Mouse (Mus musculus): ENCODE data around the gene Nkx1-1. TPM values are rescaled to one million over a fixed set of nuclear protein-coding genes. Genes with fewer than 3 reads are reported as not detected.

The Nkx1-1 gene
- total and polyA plus RNA-seq, 2 experiments from 2014 or later = 0.60 TPM; not detected in 1

DNA sequence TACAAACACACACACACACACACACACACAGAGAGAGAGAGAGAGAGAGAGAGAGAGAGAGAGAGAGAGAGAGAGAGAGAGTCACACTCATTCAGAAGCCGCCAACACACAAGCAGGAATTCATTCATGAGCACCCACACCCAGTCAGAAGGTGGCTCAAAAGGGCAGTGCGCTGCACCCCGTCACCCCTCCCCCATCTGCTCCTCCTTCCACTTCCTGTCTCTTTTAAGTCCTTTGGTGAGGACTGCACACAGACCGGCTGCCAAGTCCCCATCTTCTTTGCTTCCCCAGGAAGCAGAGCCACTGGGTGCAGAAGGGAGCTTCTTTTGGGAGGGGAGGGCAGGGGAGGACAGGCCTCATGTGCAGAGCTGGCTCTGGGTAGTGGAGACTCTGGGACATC is 2.2 kb upstream of the Nkx1-1 start:
- H3K4me2 ChIP-seq (ENCODE audit: low read depth, low read length, poor library complexity, severe bottlenecking) = no peak overlapping the region
- no peak for ATAC-seq (ENCODE audit: low FRiP score)
- H3K4me1 ChIP-seq (ENCODE audit: insufficient read depth, low read length) = no peaks in the 10 kb centered on the region; the same call in 1 of the 2 replicates
- no peak for TF ChIP-seq CTCF (IDR thresholded peaks at IDR 0.05)
- 0% methylated on average over 4 of the region's 4 CpGs for WGBS
- H3K36me3 ChIP-seq (ENCODE audit: insufficient read depth, low read length) = no peaks in the 10 kb centered on the region
- H3K27me3 ChIP-seq (ENCODE audit: insufficient read depth, low read length) = peaks cover 87% of the 10 kb centered on the region
- no peak overlapping the region for H3K27ac ChIP-seq (ENCODE audit: low read depth, low read length)
- no peak for DNase-seq (ENCODE audit: low spot score)
- no peak overlapping the region for H3K4me3 ChIP-seq (ENCODE audit: low read depth, low read length)
- H3K9ac ChIP-seq (replicated peaks; ENCODE audit: low read length, poor library complexity, severe bottlenecking) = no peak overlapping the region
- H3K9me3 ChIP-seq (ENCODE audit: low read length) = no peaks in the 10 kb centered on the region

DNA sequence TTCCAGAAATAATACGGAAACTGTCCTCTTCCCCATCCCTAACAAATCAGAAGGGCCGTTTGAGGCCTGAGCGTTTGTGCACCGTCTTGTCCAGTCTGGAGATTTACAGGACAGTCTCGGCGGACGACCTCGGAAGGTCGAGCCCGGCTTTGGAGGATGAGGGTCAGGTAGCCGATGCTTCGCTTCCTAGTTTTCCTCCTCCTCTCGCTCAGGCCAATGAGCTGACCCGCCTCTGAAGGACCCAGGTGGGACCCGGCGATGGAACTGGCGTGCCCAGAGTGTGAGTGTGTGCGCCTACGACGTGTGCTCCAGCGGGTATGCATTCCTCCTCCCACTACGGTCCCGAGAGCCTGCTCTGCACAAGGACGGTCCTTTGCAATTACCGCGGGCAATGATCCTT is 1.4 kb upstream of the Nkx1-1 start:
- 2% methylated on average over 26 of the region's 26 CpGs for WGBS
- no peak overlapping the region for H3K4me3 ChIP-seq (ENCODE audit: low read depth, low read length)
- H3K4me2 ChIP-seq (ENCODE audit: low read depth, low read length, poor library complexity, severe bottlenecking) = no peak overlapping the region
- H3K4me1 ChIP-seq (ENCODE audit: insufficient read depth, low read length) = no peaks in the 10 kb centered on the region; the same call in 1 of the 2 replicates
- H3K9me3 ChIP-seq (ENCODE audit: low read length) = no peaks in the 10 kb centered on the region
- no peak overlapping the region for H3K9ac ChIP-seq (replicated peaks; ENCODE audit: low read length, poor library complexity, severe bottlenecking)
- peaks cover 86% of the 10 kb centered on the region for H3K27me3 ChIP-seq (ENCODE audit: insufficient read depth, low read length)
- no peak overlapping the region for H3K27ac ChIP-seq (ENCODE audit: low read depth, low read length)
- no peak for TF ChIP-seq CTCF (IDR thresholded peaks at IDR 0.05)
- no peak for DNase-seq (ENCODE audit: low spot score)
- H3K36me3 ChIP-seq (ENCODE audit: insufficient read depth, low read length) = no peaks in the 10 kb centered on the region
- no peak for ATAC-seq (ENCODE audit: low FRiP score)

DNA sequence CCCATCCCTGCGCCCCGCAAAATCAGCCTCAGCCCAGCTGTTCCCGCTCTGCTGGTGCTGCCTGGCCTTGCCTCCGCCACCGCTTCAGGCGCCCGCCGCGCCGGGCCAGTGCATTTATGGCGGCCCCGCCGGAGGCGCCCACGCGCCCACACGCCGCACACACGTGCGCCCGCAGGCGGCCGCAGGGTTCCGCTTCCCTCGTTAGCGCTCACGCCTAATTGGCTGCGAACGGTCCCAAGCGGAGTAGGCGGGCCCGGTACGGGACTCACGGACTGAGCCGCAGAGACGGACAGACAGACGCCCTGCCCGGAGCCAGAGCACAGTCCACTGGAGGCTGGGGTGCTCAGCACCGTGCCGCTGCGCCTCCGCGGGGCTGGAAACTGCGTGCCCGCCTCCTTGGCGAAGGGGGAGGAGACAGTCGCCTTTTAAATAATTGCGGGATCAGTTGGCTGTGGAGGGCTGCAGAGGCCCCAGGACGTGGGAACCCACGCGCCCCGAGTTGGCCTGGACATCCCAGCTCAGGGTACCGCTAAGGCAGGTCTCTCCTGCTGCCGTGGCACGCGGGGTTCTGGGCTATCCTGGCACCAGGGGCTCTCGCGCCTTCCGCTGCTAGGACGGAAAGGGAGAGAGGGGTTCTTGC is 485 bp upstream of the Nkx1-1 start:
- ATAC-seq (ENCODE audit: low FRiP score) (peak; percentile 21; the same call in 1 of the 2 replicates), DNase-seq (ENCODE audit: low spot score) (no peak)
- under 1% methylated on average over 58 of the region's 60 CpGs for WGBS
- H3K4me3 ChIP-seq (ENCODE audit: low read depth, low read length) = peak overlapping the region; percentile 24
- H3K27ac ChIP-seq (ENCODE audit: low read depth, low read length) = no peak overlapping the region
- TF ChIP-seq CTCF (IDR thresholded peaks at IDR 0.05) = no peak
- no peaks in the 10 kb centered on the region; the same call in 1 of the 2 replicates for H3K4me1 ChIP-seq (ENCODE audit: insufficient read depth, low read length)
- no peaks in the 10 kb centered on the region for H3K36me3 ChIP-seq (ENCODE audit: insufficient read depth, low read length)
- H3K4me2 ChIP-seq (ENCODE audit: low read depth, low read length, poor library complexity, severe bottlenecking) = peak overlapping the region; percentile 39
- H3K9me3 ChIP-seq (ENCODE audit: low read length) = no peaks in the 10 kb centered on the region
- H3K27me3 ChIP-seq (ENCODE audit: insufficient read depth, low read length) = peaks cover 86% of the 10 kb centered on the region
- H3K9ac ChIP-seq (replicated peaks; ENCODE audit: low read length, poor library complexity, severe bottlenecking) = 0 out of 2 replicates have a peak overlapping the region, but pooled peaks have one; percentile 13

- Histone ChIP-seq H3K36me3 (ENCODE audit: insufficient read depth, low read length) (no peaks in the 10 kb centered on the region), H3K4me3 (ENCODE audit: low read depth, low read length) (no peak overlapping the region), H3K27me3 (ENCODE audit: insufficient read depth, low read length) (peaks cover 82% of the 10 kb centered on the region), H3K27ac (ENCODE audit: low read depth, low read length) (no peak overlapping the region), H3K4me1 (ENCODE audit: insufficient read depth, low read length) (no peaks in the 10 kb centered on the region; the same call in 1 of the 2 replicates), H3K9ac (replicated peaks; ENCODE audit: low read length, poor library complexity, severe bottlenecking) (no peak overlapping the region), H3K4me2 (ENCODE audit: low read depth, low read length, poor library complexity, severe bottlenecking) (no peak overlapping the region), H3K9me3 (ENCODE audit: low read length) (no peaks in the 10 kb centered on the region)
- DNase-seq (ENCODE audit: low spot score) = no peak
- WGBS = 1% methylated on average over 39 of the region's 39 CpGs
- TF ChIP-seq CTCF (IDR thresholded peaks at IDR 0.05) = no peak
- ATAC-seq (ENCODE audit: low FRiP score) = no peak
Observed at GRCm38 (mm10) chr5:33432057-33432935, 1.5 kb downstream of the Nkx1-1 start.

- under 1% methylated on average over 63 of the region's 77 CpGs for WGBS
- Histone ChIP-seq H3K4me3 (ENCODE audit: low read depth, low read length) (peak overlapping the region; percentile 20; the same call in 1 of the 2 replicates), H3K4me1 (ENCODE audit: insufficient read depth, low read length) (no peaks in the 10 kb centered on the region; the same call in 1 of the 2 replicates), H3K27me3 (ENCODE audit: insufficient read depth, low read length) (peaks cover 76% of the 10 kb centered on the region), H3K9me3 (ENCODE audit: low read length) (no peaks in the 10 kb centered on the region), H3K4me2 (ENCODE audit: low read depth, low read length, poor library complexity, severe bottlenecking) (peak overlapping the region; percentile 29), H3K9ac (replicated peaks; ENCODE audit: low read length, poor library complexity, severe bottlenecking) (no peak overlapping the region), H3K36me3 (ENCODE audit: insufficient read depth, low read length) (no peaks in the 10 kb centered on the region), H3K27ac (ENCODE audit: low read depth, low read length) (no peak overlapping the region)
- DNase-seq (ENCODE audit: low spot score) (no peak), ATAC-seq (ENCODE audit: low FRiP score) (no peak)
- no peak for TF ChIP-seq CTCF (IDR thresholded peaks at IDR 0.05)
Observed at GRCm38 (mm10) chr5:33431173-33432005, 2.4 kb downstream of the Nkx1-1 start.

Data from midbrain, postnatal 0 days (tissue).